Mouse (Mus musculus): Measurements from ENCODE around the gene Lbp. TPM values are rescaled to one million over a fixed set of nuclear protein-coding genes. Genes with fewer than 3 reads are reported as not detected.
A peak's percentile ranks its signal among the peaks of the same experiment; 100 is the strongest.

The Lbp gene
- polyA plus RNA-seq, 1 experiment from 2014 or later, result 3.4 TPM

- 85% methylated on average over 6 of the region's 6 CpGs for WGBS
- no peaks in the 10 kb centered on the region for H3K9me3 ChIP-seq (ENCODE audit: control insufficient read depth, low read length)
These were observed 15.3 kb downstream of the Lbp start for GRCm38 (mm10) chr2:158321596-158321995.

DNA sequence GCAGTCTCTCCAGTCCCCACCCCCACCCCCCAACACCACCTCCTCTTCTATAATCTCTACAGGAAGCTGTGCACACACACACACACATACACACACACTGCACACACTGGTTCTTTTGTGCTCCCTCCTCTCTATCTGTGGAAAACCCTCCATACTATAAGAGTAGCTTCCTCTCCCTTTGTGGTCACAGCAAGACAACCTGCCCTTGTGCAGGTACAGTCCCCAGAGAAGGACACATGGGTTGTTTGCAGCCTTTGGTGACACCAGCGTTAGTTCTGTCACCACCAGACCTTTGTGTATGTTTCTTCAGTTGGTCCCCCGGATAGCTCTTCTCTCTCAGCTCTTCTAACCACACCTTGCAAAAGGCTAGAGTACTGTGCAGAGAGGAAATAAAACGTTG lies 16.6 kb downstream of the Lbp start:
- Histone ChIP-seq H3K36me3 (ENCODE audit: control insufficient read depth, insufficient read depth, low read length) (no peaks in the 10 kb centered on the region), H3K9ac (ENCODE audit: low read depth, low read length) (no peak overlapping the region), H3K4me1 (replicated peaks; ENCODE audit: control insufficient read depth, insufficient read depth, low read length) (no peaks in the 10 kb centered on the region), H3K9me3 (ENCODE audit: control insufficient read depth, low read length) (no peaks in the 10 kb centered on the region), H3K4me3 (ENCODE audit: low read depth, low read length) (no peak overlapping the region), H3K4me2 (replicated peaks; ENCODE audit: low read depth, low read length) (no peak overlapping the region), H3K27ac (ENCODE audit: low read depth, low read length) (no peak overlapping the region), H3K27me3 (ENCODE audit: control insufficient read depth, insufficient read depth, low read length) (no peaks in the 10 kb centered on the region)
- 67% methylated on average over 3 of the region's 3 CpGs for WGBS
- DNase-seq (ENCODE audit: low spot score), result no peak
- no peak for ATAC-seq (ENCODE audit: low FRiP score)

More at GRCm38 (mm10) chr2:158321596-158321995, 15.3 kb downstream of the Lbp start:
- Histone ChIP-seq H3K27me3 (ENCODE audit: control insufficient read depth, insufficient read depth, low read length) (no peaks in the 10 kb centered on the region), H3K9ac (ENCODE audit: low read depth, low read length) (no peak overlapping the region), H3K4me1 (replicated peaks; ENCODE audit: control insufficient read depth, insufficient read depth, low read length) (no peaks in the 10 kb centered on the region), H3K4me3 (ENCODE audit: low read depth, low read length) (no peak overlapping the region), H3K27ac (ENCODE audit: low read depth, low read length) (no peak overlapping the region), H3K4me2 (replicated peaks; ENCODE audit: low read depth, low read length) (no peak overlapping the region), H3K36me3 (ENCODE audit: control insufficient read depth, insufficient read depth, low read length) (no peaks in the 10 kb centered on the region)
- DNase-seq (ENCODE audit: low spot score) (no peak), ATAC-seq (ENCODE audit: low FRiP score) (no peak)

DNA sequence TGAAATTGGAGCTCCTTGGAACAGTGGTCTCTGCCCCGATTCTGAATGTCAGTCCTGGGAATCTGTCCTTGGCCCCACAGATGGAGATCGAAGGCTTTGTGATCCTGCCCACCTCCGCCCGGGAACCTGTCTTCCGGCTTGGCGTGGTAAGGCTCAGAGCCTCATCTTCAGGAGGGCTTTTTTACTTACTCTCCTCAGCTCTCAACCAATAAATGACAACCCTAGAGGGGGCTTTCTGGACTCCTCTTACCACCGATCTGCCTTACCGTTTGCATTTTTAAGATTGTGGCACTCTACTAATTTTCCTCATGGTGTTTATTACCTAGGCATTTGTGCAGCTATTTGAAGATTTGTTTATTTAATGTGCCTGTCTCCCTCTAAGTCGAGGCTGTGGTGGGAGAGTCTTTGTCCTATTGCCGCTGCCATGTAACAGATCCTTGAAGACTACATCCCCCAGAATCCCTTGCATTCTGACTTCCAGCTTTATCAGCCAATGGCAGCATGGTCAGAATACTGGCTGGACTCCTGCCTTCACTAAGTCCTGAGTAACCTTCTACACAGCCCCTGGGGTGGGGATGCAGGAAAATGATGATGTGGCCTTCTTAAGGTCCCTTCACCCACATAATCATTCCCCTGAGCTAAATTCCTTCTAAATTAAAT lies 18.4 kb downstream of the Lbp start:
- ATAC-seq (ENCODE audit: low FRiP score) (peak; percentile 49; the same call in 1 of the 2 replicates), DNase-seq (ENCODE audit: low spot score) (peak; percentile 67)
- Histone ChIP-seq H3K36me3 (ENCODE audit: control insufficient read depth, insufficient read depth, low read length) (no peaks in the 10 kb centered on the region), H3K27me3 (ENCODE audit: control insufficient read depth, insufficient read depth, low read length) (no peaks in the 10 kb centered on the region), H3K4me2 (replicated peaks; ENCODE audit: low read depth, low read length) (no peak overlapping the region), H3K9me3 (ENCODE audit: control insufficient read depth, low read length) (no peaks in the 10 kb centered on the region), H3K4me3 (ENCODE audit: low read depth, low read length) (no peak overlapping the region), H3K9ac (ENCODE audit: low read depth, low read length) (no peak overlapping the region), H3K4me1 (replicated peaks; ENCODE audit: control insufficient read depth, insufficient read depth, low read length) (no peaks in the 10 kb centered on the region), H3K27ac (ENCODE audit: low read depth, low read length) (no peak overlapping the region)
- WGBS, result 56% methylated on average over 10 of the region's 10 CpGs

GRCm38 (mm10) chr2:158325609-158326008 lies 19.3 kb downstream of the Lbp start:
- ATAC-seq (ENCODE audit: low FRiP score) (no peak), DNase-seq (ENCODE audit: low spot score) (no peak)
- no peaks in the 10 kb centered on the region for H3K36me3 ChIP-seq (ENCODE audit: control insufficient read depth, insufficient read depth, low read length)
- H3K4me2 ChIP-seq (replicated peaks; ENCODE audit: low read depth, low read length), result no peak overlapping the region
- no peak overlapping the region for H3K27ac ChIP-seq (ENCODE audit: low read depth, low read length)
- H3K27me3 ChIP-seq (ENCODE audit: control insufficient read depth, insufficient read depth, low read length), result no peaks in the 10 kb centered on the region
- 61% methylated on average over 8 of the region's 8 CpGs for whole genome bisulfite sequencing
- no peaks in the 10 kb centered on the region for H3K4me1 ChIP-seq (replicated peaks; ENCODE audit: control insufficient read depth, insufficient read depth, low read length)
- H3K4me3 ChIP-seq (ENCODE audit: low read depth, low read length), result no peak overlapping the region
- no peak overlapping the region for H3K9ac ChIP-seq (ENCODE audit: low read depth, low read length)
- H3K9me3 ChIP-seq (ENCODE audit: control insufficient read depth, low read length), result no peaks in the 10 kb centered on the region

GRCm38 (mm10) chr2:158334356-158334755 lies 28.1 kb downstream of the Lbp start:
- H3K4me3 ChIP-seq (ENCODE audit: low read depth, low read length), result no peak overlapping the region
- ATAC-seq (ENCODE audit: low FRiP score) (no peak), DNase-seq (ENCODE audit: low spot score) (no peak)
- H3K27ac ChIP-seq (ENCODE audit: low read depth, low read length), result no peak overlapping the region
- H3K9me3 ChIP-seq (ENCODE audit: control insufficient read depth, low read length), result no peaks in the 10 kb centered on the region
- no peak overlapping the region for H3K4me2 ChIP-seq (replicated peaks; ENCODE audit: low read depth, low read length)
- H3K9ac ChIP-seq (ENCODE audit: low read depth, low read length), result no peak overlapping the region
- WGBS, result 81% methylated on average over 13 of the region's 13 CpGs
- no peaks in the 10 kb centered on the region for H3K36me3 ChIP-seq (ENCODE audit: control insufficient read depth, insufficient read depth, low read length)
- no peaks in the 10 kb centered on the region for H3K27me3 ChIP-seq (ENCODE audit: control insufficient read depth, insufficient read depth, low read length)
- no peaks in the 10 kb centered on the region for H3K4me1 ChIP-seq (replicated peaks; ENCODE audit: control insufficient read depth, insufficient read depth, low read length)

GRCm38 (mm10) chr2:158337698-158338097 lies 31.4 kb downstream of the Lbp start:
- H3K4me3 ChIP-seq (ENCODE audit: low read depth, low read length), result no peak overlapping the region
- H3K4me2 ChIP-seq (replicated peaks; ENCODE audit: low read depth, low read length), result no peak overlapping the region
- no peaks in the 10 kb centered on the region for H3K27me3 ChIP-seq (ENCODE audit: control insufficient read depth, insufficient read depth, low read length)
- WGBS, result 77% methylated on average over 10 of the region's 10 CpGs
- ATAC-seq (ENCODE audit: low FRiP score), result no peak
- DNase-seq (ENCODE audit: low spot score), result no peak
- no peak overlapping the region for H3K27ac ChIP-seq (ENCODE audit: low read depth, low read length)
- H3K9me3 ChIP-seq (ENCODE audit: control insufficient read depth, low read length), result no peaks in the 10 kb centered on the region
- no peaks in the 10 kb centered on the region for H3K4me1 ChIP-seq (replicated peaks; ENCODE audit: control insufficient read depth, insufficient read depth, low read length)
- no peaks in the 10 kb centered on the region for H3K36me3 ChIP-seq (ENCODE audit: control insufficient read depth, insufficient read depth, low read length)
- no peak overlapping the region for H3K9ac ChIP-seq (ENCODE audit: low read depth, low read length)

DNA sequence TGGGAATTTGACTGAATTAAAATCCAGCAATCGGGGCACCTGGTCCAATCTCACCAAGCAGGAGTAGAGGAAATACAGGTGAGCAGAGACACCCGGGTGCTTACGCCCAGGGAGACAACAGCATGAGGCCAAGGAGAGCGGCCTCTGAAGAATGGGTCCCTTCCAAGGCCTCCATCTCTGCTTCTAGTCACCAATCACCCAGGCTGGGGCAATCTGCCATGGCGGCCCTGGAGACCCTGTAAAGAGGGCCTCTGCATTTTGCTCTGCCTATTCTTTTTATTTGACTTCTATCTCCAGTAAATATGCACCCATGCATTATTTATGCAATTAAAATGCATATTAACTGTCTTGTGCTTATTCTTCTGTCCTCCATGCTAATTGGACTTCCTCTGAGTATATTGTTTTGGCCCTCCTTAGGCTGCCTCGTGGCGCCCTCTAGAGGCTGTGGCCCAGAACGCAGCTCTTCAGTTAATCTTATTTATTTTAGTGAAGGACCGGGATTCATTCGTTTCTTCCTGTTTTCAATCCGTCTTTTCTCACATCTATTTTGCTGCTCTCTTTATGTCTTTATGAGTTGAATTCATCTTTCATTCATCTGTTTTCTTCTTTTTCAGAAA lies 33.8 kb downstream of the Lbp start:
- Histone ChIP-seq H3K27me3 (ENCODE audit: control insufficient read depth, insufficient read depth, low read length) (no peaks in the 10 kb centered on the region), H3K9ac (ENCODE audit: low read depth, low read length) (no peak overlapping the region), H3K4me2 (replicated peaks; ENCODE audit: low read depth, low read length) (no peak overlapping the region), H3K36me3 (ENCODE audit: control insufficient read depth, insufficient read depth, low read length) (no peaks in the 10 kb centered on the region), H3K27ac (ENCODE audit: low read depth, low read length) (no peak overlapping the region), H3K4me1 (replicated peaks; ENCODE audit: control insufficient read depth, insufficient read depth, low read length) (no peaks in the 10 kb centered on the region), H3K4me3 (ENCODE audit: low read depth, low read length) (no peak overlapping the region), H3K9me3 (ENCODE audit: control insufficient read depth, low read length) (no peaks in the 10 kb centered on the region)
- WGBS, result 40% methylated on average over 11 of the region's 11 CpGs
- ATAC-seq (ENCODE audit: low FRiP score), result no peak
- peak; percentile 85 for DNase-seq (ENCODE audit: low spot score)

DNA sequence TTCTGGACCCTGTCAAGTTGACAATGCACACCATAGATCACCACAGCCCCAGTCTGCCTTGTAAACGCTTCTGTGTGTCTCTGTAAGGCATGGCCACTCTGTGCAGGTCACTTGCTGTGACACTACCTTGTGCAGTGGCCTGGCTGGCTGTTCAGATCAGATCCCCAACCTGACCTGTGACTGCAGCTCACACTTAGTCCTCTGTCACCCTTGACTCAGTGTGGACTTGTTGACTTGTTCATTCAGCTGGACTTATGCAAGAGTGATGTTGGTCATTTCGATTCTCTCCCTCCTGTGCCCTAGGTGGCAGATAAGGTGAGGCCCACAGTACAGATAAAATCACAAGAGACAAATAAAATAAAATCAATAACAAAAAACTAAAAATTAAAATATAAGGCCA lies 35.0 kb downstream of the Lbp start:
- ATAC-seq (ENCODE audit: low FRiP score) (no peak), DNase-seq (ENCODE audit: low spot score) (no peak)
- H3K27me3 ChIP-seq (ENCODE audit: control insufficient read depth, insufficient read depth, low read length), result no peaks in the 10 kb centered on the region
- H3K4me1 ChIP-seq (replicated peaks; ENCODE audit: control insufficient read depth, insufficient read depth, low read length), result no peaks in the 10 kb centered on the region
- no peak overlapping the region for H3K9ac ChIP-seq (ENCODE audit: low read depth, low read length)
- WGBS, result 74% methylated on average over 2 of the region's 2 CpGs
- H3K4me2 ChIP-seq (replicated peaks; ENCODE audit: low read depth, low read length), result no peak overlapping the region
- H3K36me3 ChIP-seq (ENCODE audit: control insufficient read depth, insufficient read depth, low read length), result no peaks in the 10 kb centered on the region
- H3K9me3 ChIP-seq (ENCODE audit: control insufficient read depth, low read length), result no peaks in the 10 kb centered on the region
- no peak overlapping the region for H3K4me3 ChIP-seq (ENCODE audit: low read depth, low read length)
- H3K27ac ChIP-seq (ENCODE audit: low read depth, low read length), result no peak overlapping the region

DNA sequence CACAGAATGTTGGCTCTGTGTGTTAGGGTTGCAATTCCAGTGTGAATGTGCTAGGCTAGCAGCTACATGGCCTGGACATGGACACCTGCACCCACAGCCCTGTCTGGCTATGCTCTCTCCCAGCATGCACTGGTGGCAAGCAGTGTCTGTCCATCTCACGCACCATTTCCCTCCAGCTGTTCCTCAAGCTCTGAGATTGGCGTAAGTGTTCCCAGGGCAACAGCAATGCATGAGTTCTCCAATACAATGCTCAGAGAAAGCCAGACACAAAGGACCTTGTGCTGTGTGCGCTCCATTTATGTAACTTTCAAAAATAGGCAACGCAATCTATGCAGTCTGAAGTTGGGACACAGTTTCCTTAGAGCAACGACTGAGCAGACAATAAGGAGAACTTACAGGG lies 37.2 kb downstream of the Lbp start:
- Histone ChIP-seq H3K36me3 (ENCODE audit: control insufficient read depth, insufficient read depth, low read length) (no peaks in the 10 kb centered on the region), H3K27me3 (ENCODE audit: control insufficient read depth, insufficient read depth, low read length) (no peaks in the 10 kb centered on the region), H3K4me2 (replicated peaks; ENCODE audit: low read depth, low read length) (no peak overlapping the region), H3K4me3 (ENCODE audit: low read depth, low read length) (no peak overlapping the region), H3K9ac (ENCODE audit: low read depth, low read length) (no peak overlapping the region), H3K27ac (ENCODE audit: low read depth, low read length) (peak overlapping the region; percentile 72), H3K9me3 (ENCODE audit: control insufficient read depth, low read length) (no peaks in the 10 kb centered on the region), H3K4me1 (replicated peaks; ENCODE audit: control insufficient read depth, insufficient read depth, low read length) (no peaks in the 10 kb centered on the region)
- ATAC-seq (ENCODE audit: low FRiP score) (peak; percentile 87), DNase-seq (ENCODE audit: low spot score) (peak; percentile 70)
- 27% methylated on average over 5 of the region's 5 CpGs for WGBS

Measured in hindbrain, embryonic 11.5 days (tissue).